Mouse (Mus musculus) megakaryocyte-erythroid progenitor cell, adult 5-6 weeks (primary cell): ENCODE results near the gene Adar. TPM values are rescaled to one million over a fixed set of nuclear protein-coding genes. Genes with fewer than 3 reads are reported as not detected.
A peak's percentile ranks its signal among the peaks of the same experiment; 100 is the strongest.
"Not testable (repeated sequence)": the region's sequence is repeated elsewhere in the genome, so short reads cannot be mapped to it uniquely, and the experiment has no call there.

Source experiments
- ATAC-seq: replicated peaks from 2 replicates; pipeline ENCODE4 v1.8.0; 2016; ENCODE audit warnings: mild to moderate bottlenecking, inconsistent platforms; ENCODE audit not compliant: severe bottlenecking, poor library complexity, low FRiP score, low TSS enrichment
- total RNA-seq, 2 experiments: library from RNA; stranded (forward) in 1 of 2; stranded (reverse) in 1 of 2; fragments of 200-1000, 215-1000 nt in 1 of 2; fragments of >200 nt in 1 of 2; fragmentation: Nextera tagmentation in 1 of 2; gene quantifications; 2 replicates each; pipeline ENCODE4 v1.2.3; 2014 to 2017

Adar gene
- total RNA-seq, 2 experiments from 2014 or later, result 21.0 to 50.6 TPM

GRCm38 (mm10) chr3:89784991-89785753 lies 70.3 kb downstream of the Adar start:
- peak; percentile 77 for ATAC-seq

- no peak for ATAC-seq
Observed at GRCm38 (mm10) chr3:89786275-89786674, 71.5 kb downstream of the Adar start.

GRCm38 (mm10) chr3:89788680-89789352 lies 74.0 kb downstream of the Adar start:
- ATAC-seq, result no peak

GRCm38 (mm10) chr3:89794616-89795015 lies 79.8 kb downstream of the Adar start:
- no peak for ATAC-seq

GRCm38 (mm10) chr3:89795746-89796145 lies 80.9 kb downstream of the Adar start:
- ATAC-seq, result no peak; the same call in 1 of the 2 replicates

- ATAC-seq, result no peak
Observed at GRCm38 (mm10) chr3:89796358-89796757, 81.5 kb downstream of the Adar start.

- ATAC-seq, result no peak
Observed at GRCm38 (mm10) chr3:89798518-89798917, 83.7 kb downstream of the Adar start.

- ATAC-seq, result no peak
Observed at GRCm38 (mm10) chr3:89799476-89799875, 84.7 kb downstream of the Adar start.

GRCm38 (mm10) chr3:89800078-89800477 lies 85.3 kb downstream of the Adar start:
- not testable (repeated sequence) for ATAC-seq

- ATAC-seq, result no peak
Observed at GRCm38 (mm10) chr3:89800774-89801506, 86.1 kb downstream of the Adar start.

- 0 out of 2 replicates have a peak, but pooled peaks have one; percentile 41 for ATAC-seq
Observed at GRCm38 (mm10) chr3:89801507-89801847, 86.7 kb downstream of the Adar start.

GRCm38 (mm10) chr3:89802876-89803275 lies 88.1 kb downstream of the Adar start:
- no peak for ATAC-seq

Other genes starting within 250 kb of the Adar start
- gene Kcnn3, start 194.9 kb upstream of the Adar start, total RNA-seq (2014; fragmentation: Nextera tagmentation), result not detected in 2 replicates
- not detected in 2 replicates for gene Kcnn3, start 194.9 kb upstream of the Adar start, total RNA-seq (2017)
- 1.0 and 1.9 TPM in 2 replicates for gene Chrnb2, start 49.6 kb downstream of the Adar start, total RNA-seq (2014; fragmentation: Nextera tagmentation)
- gene Chrnb2, start 49.6 kb downstream of the Adar start, total RNA-seq (2017), result 0.38 and 0.76 TPM in 2 replicates
- 51.3 and 53.5 TPM in 2 replicates for gene Ube2q1, start 58.6 kb downstream of the Adar start, total RNA-seq (2014; fragmentation: Nextera tagmentation)
- gene Ube2q1, start 58.6 kb downstream of the Adar start, total RNA-seq (2017), result 89.0 and 89.6 TPM in 2 replicates
- not detected in 2 replicates for gene She, start 116.3 kb downstream of the Adar start, total RNA-seq (2014; fragmentation: Nextera tagmentation)
- gene She, start 116.3 kb downstream of the Adar start, total RNA-seq (2017), result not detected in 2 replicates
- gene Il6ra, start 198.2 kb downstream of the Adar start, total RNA-seq (2014; fragmentation: Nextera tagmentation), result 0.27 TPM in 1 of 2 replicates, not detected in the other
- 0.80 TPM in 2 replicates for gene Il6ra, start 198.2 kb downstream of the Adar start, total RNA-seq (2017)
- 4.6 and 9.4 TPM in 2 replicates for gene Atp8b2, start 248.5 kb downstream of the Adar start, total RNA-seq (2014; fragmentation: Nextera tagmentation)
- 7.8 and 12.8 TPM in 2 replicates for gene Atp8b2, start 248.5 kb downstream of the Adar start, total RNA-seq (2017)